Mouse (Mus musculus): ENCODE measurements around the gene Hpse.

GRCm38 (mm10) chr5:100700861-100701620 is 18.5 kb downstream of the Hpse start:
- TF ChIP-seq POLR2A (IDR thresholded peaks at IDR 0.05; ENCODE audit: low read depth, low read length) (no peak), CTCF (IDR thresholded peaks at IDR 0.05; ENCODE audit: extremely low read depth, insufficient read length, insufficient replicate concordance, low read depth, low read length) (no peak)

All from small intestine, adult 2 months (tissue).